Mouse (Mus musculus) liver (tissue): ENCODE results near the gene Ror1.

ENCODE experiments used
- DNase-seq: peaks from one replicate; pipeline ENCODE4 v3.0.0-alpha.2; 2020; ENCODE audit warnings: mixed read lengths

Gene Ror1

GRCm38 (mm10) chr4:100118676-100119075, 23.1 kb downstream of the Ror1 start:
- DNase-seq, result no peak

GRCm38 (mm10) chr4:100119431-100119830, 23.8 kb downstream of the Ror1 start:
- no peak for DNase-seq

- DNase-seq, result no peak
These were observed 25.0 kb downstream of the Ror1 start for GRCm38 (mm10) chr4:100120547-100120946.

GRCm38 (mm10) chr4:100122436-100122835, 26.8 kb downstream of the Ror1 start:
- DNase-seq, result no peak

- no peak for DNase-seq
These were observed 27.9 kb downstream of the Ror1 start for GRCm38 (mm10) chr4:100123519-100123918.

- no peak for DNase-seq
These were observed 28.5 kb downstream of the Ror1 start for GRCm38 (mm10) chr4:100124056-100124455.

GRCm38 (mm10) chr4:100124935-100125334, 29.3 kb downstream of the Ror1 start:
- no peak for DNase-seq

- DNase-seq, result no peak
These were observed 31.1 kb downstream of the Ror1 start for GRCm38 (mm10) chr4:100126531-100127310.

GRCm38 (mm10) chr4:100128026-100128922, 32.7 kb downstream of the Ror1 start:
- no peak for DNase-seq

GRCm38 (mm10) chr4:100129201-100129600, 33.6 kb downstream of the Ror1 start:
- no peak for DNase-seq

- DNase-seq, result no peak
These were observed 35.3 kb downstream of the Ror1 start for GRCm38 (mm10) chr4:100130771-100131475.

- DNase-seq, result no peak
These were observed 35.9 kb downstream of the Ror1 start for GRCm38 (mm10) chr4:100131488-100131887.

GRCm38 (mm10) chr4:100132261-100132660, 36.7 kb downstream of the Ror1 start:
- no peak for DNase-seq

- no peak for DNase-seq
These were observed 40.5 kb downstream of the Ror1 start for GRCm38 (mm10) chr4:100136046-100136445.

GRCm38 (mm10) chr4:100137102-100137835, 41.7 kb downstream of the Ror1 start:
- no peak for DNase-seq

- DNase-seq, result no peak
These were observed 46.0 kb downstream of the Ror1 start for GRCm38 (mm10) chr4:100141626-100142025.

GRCm38 (mm10) chr4:100144744-100145143, 49.2 kb downstream of the Ror1 start:
- DNase-seq, result no peak

- no peak for DNase-seq
These were observed 55.2 kb downstream of the Ror1 start for GRCm38 (mm10) chr4:100150797-100151196.

GRCm38 (mm10) chr4:100154560-100155130, 59.1 kb downstream of the Ror1 start:
- no peak for DNase-seq

GRCm38 (mm10) chr4:100155731-100156130, 60.1 kb downstream of the Ror1 start:
- DNase-seq, result no peak

GRCm38 (mm10) chr4:100158401-100158800, 62.8 kb downstream of the Ror1 start:
- DNase-seq, result no peak

GRCm38 (mm10) chr4:100160156-100160555, 64.6 kb downstream of the Ror1 start:
- no peak for DNase-seq
